In the genomic region with DNA sequence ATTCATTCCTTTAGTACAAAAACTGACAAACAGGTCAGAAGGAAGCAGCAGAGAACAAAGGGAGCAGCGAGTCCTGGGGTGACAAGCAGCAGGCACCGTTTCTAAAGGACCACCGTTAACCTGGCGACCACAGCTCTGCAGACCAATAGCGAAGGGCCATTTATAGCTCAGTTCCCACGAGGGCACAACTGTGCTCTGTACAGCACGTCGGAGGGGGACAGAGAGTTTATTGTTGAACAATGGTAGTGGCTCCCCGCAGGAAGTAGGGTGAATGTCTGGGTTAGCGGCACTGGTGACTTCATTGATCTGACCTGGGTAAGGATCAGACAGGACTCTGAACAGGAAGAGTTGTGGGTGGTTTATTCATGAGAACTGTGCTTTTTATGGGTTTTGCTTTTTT, we compare ENCODE assay signal across 8 mouse cellular contexts.
DNase-seq lines count a peak whose midpoint lies in the region; ATAC-seq and TF ChIP-seq lines count a peak whose summit lies in the region.

No protein-coding gene starts in this region.

- H3K9ac ChIP-seq in neural tube, embryonic 11.5 days (ENCODE audit: low read length): no peak overlapping the region
- no peak overlapping the region for H3K9ac ChIP-seq in embryonic facial prominence, embryonic 15.5 days
- no peak overlapping the region for H3K9ac ChIP-seq in hindbrain, postnatal 0 days (replicated peaks; ENCODE audit: low read length)
- no peak overlapping the region for H3K9ac ChIP-seq in neural tube, embryonic 14.5 days (replicated peaks; ENCODE audit: low read depth, low read length)
- H3K9ac ChIP-seq in kidney, embryonic 14.5 days (ENCODE audit: low read depth, low read length): no peak overlapping the region

- peak; percentile 95 for ATAC-seq in neural tube, embryonic 11.5 days (ENCODE audit: insufficient read depth, low FRiP score, low TSS enrichment)
- 0 out of 2 replicates have a peak, but pooled peaks have one; percentile 48 for ATAC-seq in embryonic facial prominence, embryonic 15.5 days (ENCODE audit: insufficient number of reproducible peaks, low FRiP score, low TSS enrichment, low read depth)
- ATAC-seq in hindbrain, postnatal 0 days: peak; percentile 42; the same call in 1 of the 2 replicates
- peak; percentile 64 for ATAC-seq in neural tube, embryonic 14.5 days (ENCODE audit: low read depth)
- ATAC-seq in kidney, embryonic 14.5 days (ENCODE audit: low FRiP score, low TSS enrichment): no peak

- H3K9me3 ChIP-seq in neural tube, embryonic 11.5 days (ENCODE audit: control insufficient read depth, low read length): no peaks in the 10 kb centered on the region
- H3K9me3 ChIP-seq in embryonic facial prominence, embryonic 15.5 days (replicated peaks): no peaks in the 10 kb centered on the region
- H3K9me3 ChIP-seq in hindbrain, postnatal 0 days (ENCODE audit: low read length): no peaks in the 10 kb centered on the region
- H3K9me3 ChIP-seq in neural tube, embryonic 14.5 days (ENCODE audit: control insufficient read depth, low read length): no peaks in the 10 kb centered on the region
- no peaks in the 10 kb centered on the region for H3K9me3 ChIP-seq in kidney, embryonic 14.5 days (ENCODE audit: control insufficient read depth, low read length)

- peaks cover 24% of the 10 kb centered on the region for H3K4me1 ChIP-seq in neural tube, embryonic 11.5 days (ENCODE audit: control insufficient read depth, insufficient read depth, low read length)
- H3K4me1 ChIP-seq in embryonic facial prominence, embryonic 15.5 days: peaks cover 12% of the 10 kb centered on the region
- H3K4me1 ChIP-seq in hindbrain, postnatal 0 days (ENCODE audit: insufficient read depth, low read length): peaks cover 12% of the 10 kb centered on the region
- peaks cover 25% of the 10 kb centered on the region for H3K4me1 ChIP-seq in neural tube, embryonic 14.5 days (ENCODE audit: control insufficient read depth, insufficient read depth, low read length)
- H3K4me1 ChIP-seq in kidney, embryonic 14.5 days (ENCODE audit: control insufficient read depth, insufficient read depth, low read length): peaks cover 8% of the 10 kb centered on the region; the same call in 1 of the 2 replicates

- H3K4me3 ChIP-seq in neural tube, embryonic 11.5 days (ENCODE audit: low read depth, low read length): no peak overlapping the region
- H3K4me3 ChIP-seq in embryonic facial prominence, embryonic 15.5 days (replicated peaks): no peak overlapping the region
- H3K4me3 ChIP-seq in hindbrain, postnatal 0 days (ENCODE audit: low read length): no peak overlapping the region
- no peak overlapping the region for H3K4me3 ChIP-seq in neural tube, embryonic 14.5 days (ENCODE audit: low read depth, low read length)
- no peak overlapping the region for H3K4me3 ChIP-seq in kidney, embryonic 14.5 days (ENCODE audit: low read length)

- WGBS in neural tube, embryonic 11.5 days: 11% methylated on average over 10 of the region's 10 CpGs
- 27% methylated on average over 10 of the region's 10 CpGs for WGBS in embryonic facial prominence, embryonic 15.5 days
- WGBS in hindbrain, postnatal 0 days: 11% methylated on average over 10 of the region's 10 CpGs
- WGBS in neural tube, embryonic 14.5 days: 5% methylated on average over 10 of the region's 10 CpGs
- WGBS in kidney, embryonic 14.5 days: 24% methylated on average over 10 of the region's 10 CpGs

- no peaks in the 10 kb centered on the region for H3K27me3 ChIP-seq in neural tube, embryonic 11.5 days (ENCODE audit: control insufficient read depth, insufficient read depth, low read length)
- H3K27me3 ChIP-seq in embryonic facial prominence, embryonic 15.5 days: no peaks in the 10 kb centered on the region
- no peaks in the 10 kb centered on the region for H3K27me3 ChIP-seq in hindbrain, postnatal 0 days (ENCODE audit: insufficient read depth, low read length)
- H3K27me3 ChIP-seq in neural tube, embryonic 14.5 days (ENCODE audit: control insufficient read depth, insufficient read depth, low read length): no peaks in the 10 kb centered on the region
- no peaks in the 10 kb centered on the region for H3K27me3 ChIP-seq in kidney, embryonic 14.5 days (ENCODE audit: control insufficient read depth, insufficient read depth, low read length)

- peak overlapping the region; percentile 23 for H3K4me2 ChIP-seq in neural tube, embryonic 11.5 days (ENCODE audit: low read depth)
- H3K4me2 ChIP-seq in embryonic facial prominence, embryonic 15.5 days (replicated peaks): no peak overlapping the region
- peak overlapping the region; percentile 19 for H3K4me2 ChIP-seq in hindbrain, postnatal 0 days (ENCODE audit: low read depth, low read length)
- H3K4me2 ChIP-seq in neural tube, embryonic 14.5 days (ENCODE audit: low read depth, low read length): peak overlapping the region; percentile 26; the same call in 1 of the 2 replicates
- H3K4me2 ChIP-seq in kidney, embryonic 14.5 days (replicated peaks; ENCODE audit: low read depth, low read length): no peak overlapping the region

- TF ChIP-seq CTCF in hindbrain, postnatal 0 days (IDR thresholded peaks at IDR 0.05; ENCODE audit: low read depth): no peak

- peak; percentile 78 for DNase-seq in neural tube, embryonic 11.5 days (ENCODE audit: low spot score)
- DNase-seq in neural tube, embryonic 10.5 days (ENCODE audit: extremely low spot score, low spot score): no peak
- DNase-seq in hindbrain, postnatal 0 days (ENCODE audit: low spot score): no peak
- DNase-seq in gastrocnemius, postnatal 36 days: no peak
- DNase-seq in adipocyte (ENCODE audit: low spot score): no peak

- H3K27ac ChIP-seq in neural tube, embryonic 11.5 days (ENCODE audit: low read depth, low read length): peak overlapping the region; percentile 39
- H3K27ac ChIP-seq in embryonic facial prominence, embryonic 15.5 days (replicated peaks): peak overlapping the region; percentile 28; the same call in 1 of the 2 replicates
- peak overlapping the region; percentile 48; the same call in 1 of the 2 replicates for H3K27ac ChIP-seq in hindbrain, postnatal 0 days
- H3K27ac ChIP-seq in neural tube, embryonic 14.5 days (ENCODE audit: low read depth, low read length): peak overlapping the region; percentile 39; the same call in 1 of the 2 replicates
- H3K27ac ChIP-seq in kidney, embryonic 14.5 days (ENCODE audit: low read depth, low read length): no peak overlapping the region

- intact Hi-C loops in gastrocnemius, postnatal 36 days (cut with DNase I): no loop called here

- H3K36me3 ChIP-seq in neural tube, embryonic 11.5 days (ENCODE audit: control insufficient read depth, insufficient read depth, low read length): no peaks in the 10 kb centered on the region
- H3K36me3 ChIP-seq in embryonic facial prominence, embryonic 15.5 days: no peaks in the 10 kb centered on the region
- no peaks in the 10 kb centered on the region for H3K36me3 ChIP-seq in hindbrain, postnatal 0 days (ENCODE audit: insufficient read depth, low read length)
- no peaks in the 10 kb centered on the region for H3K36me3 ChIP-seq in neural tube, embryonic 14.5 days (ENCODE audit: control insufficient read depth, insufficient read depth, low read length)
- no peaks in the 10 kb centered on the region for H3K36me3 ChIP-seq in kidney, embryonic 14.5 days (ENCODE audit: control insufficient read depth, insufficient read depth, low read length)

Comparison
In these comparisons a context has a peak if more than half of its experiments do, and no peak if none do; other contexts are left out.
1. H3K4me2 ChIP-seq: peak in neural tube, embryonic 11.5 days (single experiment), hindbrain, postnatal 0 days (single experiment) and neural tube, embryonic 14.5 days (single experiment); none in embryonic facial prominence, embryonic 15.5 days (single experiment) and kidney, embryonic 14.5 days (single experiment).